Comparison of ENCODE assay signal across 24 mouse cellular contexts in genomic region chr4:62723795-62724194, GRCm38 (mm10).
DNase-seq lines count a peak whose midpoint lies in the region; ATAC-seq and TF ChIP-seq lines count a peak whose summit lies in the region.
"Had no signal": no experiment of that assay in that cellular context is flagged by ENCODE, and none has a peak within 500 bp of the region (broad histone marks: within the 10 kb centered on the region; RNA-seq: fewer than 3 reads in every experiment).

No protein-coding gene starts in this region.

- H3K27me3 ChIP-seq in kidney, embryonic 16.5 days (ENCODE audit: insufficient read depth, low read length) = no peaks in the 10 kb centered on the region
- H3K27me3 ChIP-seq in kidney, adult 2 months (replicated peaks; ENCODE audit: control insufficient read depth, insufficient read depth, low read length) = no peaks in the 10 kb centered on the region
- H3K27me3 ChIP-seq in kidney, embryonic 14.5 days (ENCODE audit: control insufficient read depth, insufficient read depth, low read length) = no peaks in the 10 kb centered on the region
- H3K27me3 ChIP-seq in liver, adult 2 months (ENCODE audit: control insufficient read depth, insufficient read depth, low read length) = no peaks in the 10 kb centered on the region
- H3K27me3 ChIP-seq in liver, postnatal 0 days (ENCODE audit: insufficient read depth, low read length) = no peaks in the 10 kb centered on the region
- H3K27me3 ChIP-seq in limb, embryonic 10.5 days (ENCODE audit: low read depth, poor library complexity, severe bottlenecking) = no peaks in the 10 kb centered on the region
- H3K27me3 ChIP-seq: embryonic facial prominence, embryonic 13.5 days; embryonic facial prominence, embryonic 15.5 days; forebrain, embryonic 12.5 days had no signal

- no peak for TF ChIP-seq CTCF in kidney, adult 2 months (conservative IDR thresholded peaks at IDR 0.05; ENCODE audit: insufficient read depth, insufficient read length, low read depth, low read length)
- no peak for TF ChIP-seq CTCF in liver, adult 2 months (IDR thresholded peaks at IDR 0.05; ENCODE audit: low read depth, low read length)
- TF ChIP-seq CTCF in liver, postnatal 0 days (IDR thresholded peaks at IDR 0.05; ENCODE audit: low read depth) = no peak

- WGBS in kidney, embryonic 16.5 days = 89% methylated on average over 5 of the region's 5 CpGs
- WGBS in kidney, adult 2 months = 59% methylated on average over 5 of the region's 5 CpGs
- 80% methylated on average over 5 of the region's 5 CpGs for WGBS in kidney, embryonic 14.5 days
- 30% methylated on average over 5 of the region's 5 CpGs for WGBS in liver, adult 2 months
- WGBS in liver, postnatal 0 days (ENCODE audit: insufficient replicate concordance) = 65% methylated on average over 5 of the region's 5 CpGs
- 87% methylated on average over 5 of the region's 5 CpGs for WGBS in limb, embryonic 10.5 days

- TF ChIP-seq EP300 in liver, postnatal 0 days (IDR thresholded peaks at IDR 0.05; ENCODE audit: low read depth) = no peak

- no peak overlapping the region for H3K27ac ChIP-seq in kidney, embryonic 16.5 days (ENCODE audit: low read length)
- no peak overlapping the region for H3K27ac ChIP-seq in kidney, adult 2 months (ENCODE audit: insufficient read depth, low read depth, low read length)
- no peak overlapping the region for H3K27ac ChIP-seq in kidney, embryonic 14.5 days (ENCODE audit: low read depth, low read length)
- H3K27ac ChIP-seq in liver, adult 2 months (replicated peaks; ENCODE audit: insufficient read depth, low read depth, low read length) = peak overlapping the region; percentile 97
- no peak overlapping the region for H3K27ac ChIP-seq in liver, postnatal 0 days (ENCODE audit: low read depth)
- H3K27ac ChIP-seq in limb, embryonic 10.5 days = peak overlapping the region; percentile 84; the same call in 1 of the 2 replicates
- H3K27ac ChIP-seq: embryonic facial prominence, embryonic 13.5 days; embryonic facial prominence, embryonic 15.5 days; forebrain, embryonic 12.5 days had no signal

- H3K79me2 ChIP-seq in liver, adult 2 months (ENCODE audit: control insufficient read depth, insufficient read depth, low read length) = no peaks in the 10 kb centered on the region

- DNase-seq in kidney, adult 11 months = peak; percentile 71
- peak; percentile 80 for DNase-seq in kidney, adult 2 months
- peak; percentile 96 for DNase-seq in liver, adult 2 months (ENCODE audit: extremely low read depth, low read depth, low spot score)
- DNase-seq in liver, postnatal 0 days = no peak
- DNase-seq in limb, embryonic 10.5 days (ENCODE audit: low spot score) = no peak
- DNase-seq in left cerebral cortex, postnatal 36 days (ENCODE audit: low spot score in 2 of 2) = no peak
- DNase-seq: adrenal gland, adult 2 months; adrenal gland, postnatal 10 days; adrenal gland, postnatal 25 days; cerebellum, adult 11 months; cerebellum, adult 18-20 months; cerebellum, adult 8-10 months; cerebellum, adult 9-11 months; cerebellum, postnatal 14 days; cerebellum, postnatal 36 days; embryo, embryonic 11 days had no signal

- H3K4me3 ChIP-seq in kidney, embryonic 16.5 days (ENCODE audit: low read length) = no peak overlapping the region
- H3K4me3 ChIP-seq in kidney, adult 2 months (ENCODE audit: insufficient read depth, low read depth, low read length) = no peak overlapping the region
- no peak overlapping the region for H3K4me3 ChIP-seq in kidney, embryonic 14.5 days (ENCODE audit: low read length)
- H3K4me3 ChIP-seq in liver, adult 2 months (ENCODE audit: insufficient read depth, low read depth, low read length) = no peak overlapping the region
- H3K4me3 ChIP-seq in liver, postnatal 0 days (ENCODE audit: low read depth, low read length) = no peak overlapping the region
- no peak overlapping the region for H3K4me3 ChIP-seq in limb, embryonic 10.5 days
- H3K4me3 ChIP-seq: embryonic facial prominence, embryonic 13.5 days; embryonic facial prominence, embryonic 15.5 days; erythroblast, embryonic 14.5 days; forebrain, embryonic 10.5 days; forebrain, embryonic 12.5 days had no signal

- H3K4me2 ChIP-seq in kidney, embryonic 16.5 days (replicated peaks; ENCODE audit: low read depth, low read length) = no peak overlapping the region
- H3K4me2 ChIP-seq in kidney, embryonic 14.5 days (replicated peaks; ENCODE audit: low read depth, low read length) = no peak overlapping the region
- no peak overlapping the region for H3K4me2 ChIP-seq in liver, postnatal 0 days (ENCODE audit: low read depth, low read length)
- H3K4me2 ChIP-seq: embryonic facial prominence, embryonic 13.5 days; embryonic facial prominence, embryonic 15.5 days; forebrain, embryonic 12.5 days had no signal

- H3K36me3 ChIP-seq in kidney, embryonic 16.5 days (ENCODE audit: insufficient read depth, low read length) = no peaks in the 10 kb centered on the region
- H3K36me3 ChIP-seq in kidney, adult 2 months (ENCODE audit: control insufficient read depth, insufficient read depth, low read length) = no peaks in the 10 kb centered on the region
- H3K36me3 ChIP-seq in kidney, embryonic 14.5 days (ENCODE audit: control insufficient read depth, insufficient read depth, low read length) = no peaks in the 10 kb centered on the region
- no peaks in the 10 kb centered on the region for H3K36me3 ChIP-seq in liver, adult 2 months (ENCODE audit: control insufficient read depth, insufficient read depth, low read length)
- no peaks in the 10 kb centered on the region for H3K36me3 ChIP-seq in liver, postnatal 0 days (replicated peaks; ENCODE audit: insufficient read depth, low read length)
- no peaks in the 10 kb centered on the region for H3K36me3 ChIP-seq in limb, embryonic 10.5 days
- H3K36me3 ChIP-seq: embryonic facial prominence, embryonic 13.5 days; embryonic facial prominence, embryonic 15.5 days; forebrain, embryonic 10.5 days; forebrain, embryonic 12.5 days had no signal

- peaks cover 12% of the 10 kb centered on the region; the same call in 1 of the 2 replicates for H3K9me3 ChIP-seq in kidney, embryonic 16.5 days (ENCODE audit: low read length)
- peaks cover 10% of the 10 kb centered on the region for H3K9me3 ChIP-seq in kidney, embryonic 14.5 days (ENCODE audit: control insufficient read depth, low read length)
- H3K9me3 ChIP-seq in liver, postnatal 0 days (ENCODE audit: low read length) = no peaks in the 10 kb centered on the region
- no peaks in the 10 kb centered on the region for H3K9me3 ChIP-seq in limb, embryonic 10.5 days (replicated peaks)
- H3K9me3 ChIP-seq: embryonic facial prominence, embryonic 13.5 days; forebrain, embryonic 12.5 days had no signal

- TF ChIP-seq POLR2A in kidney, adult 2 months (IDR thresholded peaks at IDR 0.05; ENCODE audit: low read depth, low read length) = no peak
- no peak for TF ChIP-seq POLR2A in liver, adult 2 months (IDR thresholded peaks at IDR 0.05; ENCODE audit: extremely low read depth, insufficient read depth, low read length)

- intact Hi-C loops in left cerebral cortex, postnatal 36 days (cut with DNase I) = no loop called here

- ATAC-seq in kidney, embryonic 16.5 days (ENCODE audit: low FRiP score, low TSS enrichment) = no peak
- ATAC-seq in kidney, embryonic 14.5 days (ENCODE audit: low FRiP score, low TSS enrichment) = no peak
- ATAC-seq in liver, postnatal 0 days = no peak
- ATAC-seq: forebrain, embryonic 14.5 days had no signal

- peaks cover 7% of the 10 kb centered on the region for H3K4me1 ChIP-seq in kidney, embryonic 16.5 days (ENCODE audit: insufficient read depth, low read length)
- H3K4me1 ChIP-seq in kidney, adult 2 months (ENCODE audit: control insufficient read depth, insufficient read depth, low read length) = no peaks in the 10 kb centered on the region
- peaks cover 8% of the 10 kb centered on the region; the same call in 1 of the 2 replicates for H3K4me1 ChIP-seq in kidney, embryonic 14.5 days (ENCODE audit: control insufficient read depth, insufficient read depth, low read length)
- peaks cover 27% of the 10 kb centered on the region for H3K4me1 ChIP-seq in liver, adult 2 months (ENCODE audit: control insufficient read depth, insufficient read depth, low read length)
- H3K4me1 ChIP-seq in liver, postnatal 0 days (ENCODE audit: insufficient read depth) = 0 out of 2 replicates have a peak, but pooled peaks cover 7% of the 10 kb centered on the region
- H3K4me1 ChIP-seq in limb, embryonic 10.5 days = peaks cover 31% of the 10 kb centered on the region

- no peak overlapping the region for H3K9ac ChIP-seq in kidney, embryonic 16.5 days (replicated peaks; ENCODE audit: low read length)
- H3K9ac ChIP-seq in kidney, embryonic 14.5 days (ENCODE audit: low read depth, low read length) = no peak overlapping the region
- peak overlapping the region; percentile 5; the same call in 1 of the 2 replicates for H3K9ac ChIP-seq in liver, adult 2 months (ENCODE audit: low read depth, low read length)
- H3K9ac ChIP-seq in liver, postnatal 0 days (replicated peaks) = no peak overlapping the region
- H3K9ac ChIP-seq: embryonic facial prominence, embryonic 13.5 days; embryonic facial prominence, embryonic 15.5 days; forebrain, embryonic 12.5 days had no signal

Comparison
In these comparisons a context has a peak if more than half of its experiments do, and no peak if none do; other contexts are left out.
1. DNase-seq: peak in kidney, adult 11 months (single experiment), kidney, adult 2 months (single experiment) and liver, adult 2 months (single experiment); none in liver, postnatal 0 days (single experiment), limb, embryonic 10.5 days (single experiment) and left cerebral cortex, postnatal 36 days (0 of 2).
2. H3K27ac ChIP-seq: peak in liver, adult 2 months (single experiment) and limb, embryonic 10.5 days (single experiment); none in kidney, embryonic 16.5 days (single experiment), kidney, adult 2 months (single experiment), kidney, embryonic 14.5 days (single experiment) and liver, postnatal 0 days (single experiment).